Mouse (Mus musculus): ENCODE data around the gene Casp7.
"Not testable (repeated sequence)": the region's sequence is repeated elsewhere in the genome, so short reads cannot be mapped to it uniquely, and the experiment has no call there.

The Casp7 gene

GRCm38 (mm10) chr19:56385546-56385945, 11.4 kb upstream of the Casp7 start:
- no peak for DNase-seq (ENCODE audit: low spot score)

DNA sequence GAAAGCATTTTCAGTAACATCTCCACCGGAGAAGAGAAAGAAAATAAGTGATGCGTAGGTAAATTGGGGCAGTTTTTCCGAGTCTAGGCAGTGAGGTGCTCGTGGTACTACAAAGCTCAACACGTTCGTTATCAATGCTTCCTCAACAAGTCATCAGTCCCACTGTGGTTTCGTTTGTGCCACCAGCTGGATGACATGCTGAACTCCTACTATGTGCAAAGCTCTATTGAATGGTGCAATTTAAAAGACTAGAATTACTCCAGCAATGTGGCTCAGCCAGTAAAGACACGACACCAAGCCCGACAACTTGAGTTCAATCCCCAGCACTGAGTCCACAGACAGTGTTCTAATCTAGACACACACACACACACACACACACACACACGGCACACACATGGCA, 10.8 kb upstream of the Casp7 start:
- no peak for DNase-seq (ENCODE audit: low spot score)

DNA sequence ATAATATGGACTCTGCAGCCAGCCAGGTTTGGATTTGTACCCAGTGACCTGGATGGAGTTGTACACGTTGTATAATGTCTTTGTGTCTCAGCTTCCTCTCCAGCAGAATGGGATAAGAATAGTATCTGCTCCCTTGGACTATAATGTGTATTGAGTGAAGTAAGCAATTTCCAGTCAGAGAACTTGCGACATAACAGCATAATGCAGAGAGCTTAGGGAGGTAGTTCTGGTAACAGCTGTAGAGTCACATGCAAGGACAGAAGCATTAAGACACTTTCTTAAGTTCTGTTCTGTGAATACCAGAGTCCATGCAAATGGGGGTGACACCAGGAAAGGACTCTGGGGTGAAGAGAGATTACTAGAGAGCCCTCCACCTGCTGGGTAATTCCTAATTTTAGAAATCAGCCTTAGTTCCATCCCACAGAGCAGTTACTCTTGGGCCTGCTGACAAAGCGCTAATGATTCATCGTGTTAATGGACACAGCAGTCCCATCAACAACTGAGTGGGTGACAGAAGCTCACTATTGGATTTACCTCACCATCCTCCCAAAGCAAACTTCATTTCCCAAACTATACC, 9.1 kb upstream of the Casp7 start:
- no peak for DNase-seq (ENCODE audit: low spot score)

GRCm38 (mm10) chr19:56389176-56389575, 7.8 kb upstream of the Casp7 start:
- DNase-seq (ENCODE audit: low spot score) = no peak

- no peak for DNase-seq (ENCODE audit: low spot score)
Observed at GRCm38 (mm10) chr19:56389879-56390278, 7.0 kb upstream of the Casp7 start, which contains the start of gene Nrap. Gene Nrap, minus strand, starts transcription at chr19:56390037.

DNA sequence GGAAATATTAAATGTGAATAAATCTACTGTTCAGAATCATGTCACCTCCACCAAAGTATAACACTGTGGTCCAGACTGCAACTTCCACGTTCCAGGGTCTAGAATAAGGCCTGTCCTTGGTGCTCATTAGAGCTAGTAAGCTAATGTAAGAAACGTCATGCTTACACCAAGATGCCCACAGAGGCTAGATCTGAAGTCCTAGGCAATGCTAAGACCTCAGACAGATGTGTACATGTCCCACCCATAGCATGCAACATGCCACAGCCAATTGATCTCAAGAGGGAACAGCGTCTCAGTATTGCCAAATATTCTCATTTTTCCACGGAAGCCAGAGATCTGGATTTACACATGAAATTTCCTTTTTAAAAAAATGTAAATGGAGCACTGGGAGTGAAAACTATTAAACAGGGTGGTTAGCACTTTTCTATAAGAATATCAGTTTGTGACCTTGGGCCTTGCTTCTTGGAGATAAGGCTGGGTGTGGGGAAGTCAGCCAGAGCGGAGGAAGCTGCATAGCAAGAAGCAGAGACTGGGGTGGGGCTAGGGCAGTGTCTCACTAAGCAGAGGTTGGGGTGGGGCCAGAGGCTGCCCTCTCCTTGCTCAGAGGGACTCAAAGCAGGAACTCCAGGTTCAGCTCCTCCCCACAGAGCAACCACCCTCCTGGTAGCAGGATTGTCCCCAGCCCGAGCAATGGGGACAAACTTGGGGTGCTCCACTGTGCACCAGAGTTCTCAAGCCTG, 5.5 kb upstream of the Casp7 start:
- DNase-seq (ENCODE audit: low spot score) = no peak

GRCm38 (mm10) chr19:56393311-56393866, 3.5 kb upstream of the Casp7 start:
- no peak for DNase-seq (ENCODE audit: low spot score)

GRCm38 (mm10) chr19:56395183-56395935, 1.6 kb upstream of the Casp7 start:
- DNase-seq (ENCODE audit: low spot score) = no peak

DNA sequence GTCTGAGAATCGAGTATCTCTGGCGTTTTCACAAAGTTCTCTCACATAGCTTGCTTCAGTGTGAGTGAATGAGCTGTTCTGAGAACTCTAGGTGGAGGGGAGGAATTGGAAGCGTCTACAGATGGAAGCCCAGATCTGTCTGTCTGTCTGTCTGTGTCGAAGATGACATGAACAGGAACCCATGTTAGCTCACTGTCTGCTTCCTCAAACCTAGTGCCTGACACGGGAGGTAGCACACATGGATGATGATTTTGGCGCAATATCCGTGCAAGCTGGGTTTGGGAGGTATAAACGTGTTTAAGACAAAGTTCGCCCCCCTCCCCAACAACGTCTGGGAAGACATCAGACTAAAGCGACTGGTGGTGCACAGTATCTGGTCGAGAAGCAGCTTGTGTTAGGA, 702 bp upstream of the Casp7 start:
- no peak for DNase-seq (ENCODE audit: low spot score)

DNA sequence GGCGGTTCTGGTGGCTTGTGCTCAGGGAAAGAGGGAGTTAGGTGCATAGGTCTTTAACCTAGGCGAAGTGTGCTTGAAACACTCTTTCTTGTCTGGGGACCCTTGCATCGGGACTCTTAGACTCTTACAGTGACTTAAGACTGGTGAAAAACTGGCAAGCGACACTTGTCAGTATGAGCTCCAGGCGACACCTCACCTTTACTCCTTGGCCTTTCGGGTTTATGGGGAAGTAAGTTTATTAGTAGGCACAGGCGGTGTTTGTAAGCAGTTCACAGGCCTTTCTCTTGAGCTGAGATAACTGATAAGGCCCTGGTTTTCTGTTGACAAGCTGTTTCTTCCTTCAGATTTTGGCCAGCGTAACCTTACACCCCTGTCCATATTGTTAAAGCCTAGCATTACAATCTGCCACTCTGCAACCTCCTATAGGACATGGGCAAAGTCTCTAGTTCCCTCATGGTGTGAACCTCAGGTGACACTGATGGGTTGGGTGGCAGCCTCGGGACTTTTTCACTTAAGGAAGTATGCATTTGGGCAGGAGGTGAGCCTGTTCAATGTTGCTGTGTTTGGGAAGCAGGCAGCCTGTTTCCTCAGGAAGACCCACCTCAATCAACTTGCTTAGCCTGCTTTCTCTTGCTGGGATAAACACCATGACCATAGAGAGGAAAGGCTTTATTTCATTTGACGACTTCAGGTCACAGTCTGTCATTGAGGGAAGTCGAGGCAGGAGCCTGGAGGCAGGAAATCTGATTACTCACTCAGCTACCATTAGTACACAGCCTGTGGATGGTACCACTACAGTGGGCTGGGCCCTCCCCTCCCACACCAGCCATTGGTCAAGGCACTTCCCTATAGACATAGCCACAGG, 966 bp downstream of the Casp7 start:
- no peak for DNase-seq (ENCODE audit: low spot score)

DNA sequence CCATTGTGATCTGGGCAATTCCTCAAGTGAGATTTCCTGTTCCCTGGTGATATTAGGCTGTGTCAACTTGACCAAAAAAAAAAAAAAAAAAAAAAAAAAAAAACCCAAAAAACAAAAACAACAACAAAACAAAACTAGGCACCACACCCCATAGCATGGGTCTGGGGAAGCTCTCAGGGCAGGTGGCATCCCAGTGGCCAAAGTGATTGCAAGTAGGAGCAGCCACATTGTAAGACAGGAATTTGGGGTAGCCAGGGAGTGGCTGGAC, 1.5 kb downstream of the Casp7 start:
- no peak for DNase-seq (ENCODE audit: low spot score)

DNA sequence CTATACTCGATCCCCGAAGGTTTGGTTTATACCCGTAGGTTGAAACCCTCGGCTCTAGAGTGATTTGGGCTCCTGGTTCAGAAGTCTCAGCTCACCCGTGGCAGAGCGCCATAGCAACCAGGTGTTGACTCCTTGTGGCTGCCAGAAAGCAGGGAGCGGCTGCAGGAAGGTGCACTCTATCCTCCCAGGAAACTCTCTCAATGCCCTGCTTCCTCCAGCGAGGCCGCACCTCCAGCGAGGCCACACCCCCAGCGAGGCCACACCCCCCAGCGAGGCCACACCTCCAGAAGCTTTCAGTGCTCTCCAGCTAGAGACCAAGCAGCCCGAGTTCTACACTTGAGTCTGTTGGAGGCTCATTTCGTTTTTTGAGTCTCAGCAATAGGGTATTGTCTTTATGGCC, 3.3 kb downstream of the Casp7 start:
- peak; percentile 48 for DNase-seq (ENCODE audit: low spot score)

DNA sequence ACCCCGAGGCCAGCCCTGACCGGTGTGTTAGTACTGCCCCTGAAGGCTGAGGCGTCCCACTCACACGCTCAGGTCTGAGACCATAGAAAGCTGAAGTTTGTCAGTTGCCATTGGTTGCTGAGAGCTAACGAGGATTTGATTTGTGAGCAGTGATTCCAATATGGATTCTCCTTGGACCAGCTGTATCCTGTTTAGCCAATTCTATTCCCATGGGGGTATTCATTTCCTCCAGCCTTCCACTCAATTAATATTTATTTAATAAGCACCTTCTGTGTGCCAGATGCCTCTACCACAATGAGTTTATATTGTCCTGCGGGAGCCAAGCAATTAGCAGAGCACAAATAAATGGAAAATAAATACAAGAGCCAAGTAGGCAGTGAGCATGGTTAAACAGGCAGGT, 4.9 kb downstream of the Casp7 start:
- DNase-seq (ENCODE audit: low spot score) = no peak

GRCm38 (mm10) chr19:56405824-56406223, 8.9 kb downstream of the Casp7 start:
- no peak for DNase-seq (ENCODE audit: low spot score)

DNA sequence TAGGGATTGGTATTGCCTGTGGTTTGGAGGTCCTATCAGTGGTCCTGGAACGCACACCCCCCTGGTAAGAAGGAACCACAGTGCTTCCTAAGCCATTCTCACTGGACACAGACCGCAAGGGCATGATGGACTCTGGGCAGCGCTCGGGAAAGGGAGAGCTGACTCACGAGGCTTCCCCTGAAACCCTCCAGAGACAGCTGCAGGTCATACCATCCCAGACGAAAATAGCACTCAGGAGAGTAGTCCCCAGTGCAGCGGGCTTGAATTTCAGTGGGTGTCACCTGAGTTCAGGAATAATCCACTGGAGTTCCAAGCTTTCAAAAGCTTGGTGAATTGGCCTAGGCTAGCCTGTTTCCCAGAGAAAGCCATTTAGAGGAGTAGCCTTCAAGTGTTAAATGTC, 9.7 kb downstream of the Casp7 start:
- no peak for DNase-seq (ENCODE audit: low spot score)

- DNase-seq (ENCODE audit: low spot score) = not testable (repeated sequence)
Observed at GRCm38 (mm10) chr19:56409884-56410283, 13.0 kb downstream of the Casp7 start.

DNA sequence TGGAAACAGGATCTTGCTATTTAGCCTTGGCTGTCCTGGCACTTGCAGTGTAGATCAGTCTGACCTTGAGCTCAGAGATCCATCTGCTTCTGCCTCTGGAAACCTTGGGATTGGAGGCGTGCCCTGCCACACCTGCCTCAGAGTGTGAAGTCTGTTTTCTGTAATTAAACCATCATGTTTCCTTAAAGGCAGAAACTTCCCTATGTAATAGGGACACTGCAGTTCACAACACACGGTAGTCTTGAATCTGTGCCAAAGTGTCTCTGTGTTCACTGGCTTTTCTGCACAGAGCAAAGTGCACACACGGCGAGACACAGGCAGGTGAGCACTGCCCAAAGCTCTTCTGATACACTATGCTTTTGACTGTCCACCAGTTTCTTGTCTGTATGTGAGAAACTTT, 21.5 kb downstream of the Casp7 start:
- DNase-seq (ENCODE audit: low spot score) = no peak

DNA sequence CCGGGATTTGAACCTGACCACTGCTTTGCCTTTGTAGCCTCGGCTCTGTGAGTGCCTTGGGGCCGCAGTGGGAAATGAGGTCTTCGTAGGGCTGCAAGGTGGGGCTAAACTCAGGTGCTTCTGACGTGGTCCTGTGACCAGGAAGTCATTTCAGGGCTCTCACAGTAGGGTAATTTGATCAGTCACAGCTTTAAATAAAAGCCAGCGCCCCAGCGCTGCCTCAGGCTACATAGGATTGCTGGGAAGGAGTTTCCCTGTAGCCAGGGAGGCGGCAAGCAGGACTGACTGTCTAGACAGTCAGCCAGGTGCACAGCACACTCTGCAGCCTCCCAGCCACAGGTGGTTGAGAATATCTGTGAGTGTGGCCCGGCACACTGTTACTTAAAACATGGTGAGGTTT, 22.5 kb downstream of the Casp7 start:
- no peak for DNase-seq (ENCODE audit: low spot score)

DNA sequence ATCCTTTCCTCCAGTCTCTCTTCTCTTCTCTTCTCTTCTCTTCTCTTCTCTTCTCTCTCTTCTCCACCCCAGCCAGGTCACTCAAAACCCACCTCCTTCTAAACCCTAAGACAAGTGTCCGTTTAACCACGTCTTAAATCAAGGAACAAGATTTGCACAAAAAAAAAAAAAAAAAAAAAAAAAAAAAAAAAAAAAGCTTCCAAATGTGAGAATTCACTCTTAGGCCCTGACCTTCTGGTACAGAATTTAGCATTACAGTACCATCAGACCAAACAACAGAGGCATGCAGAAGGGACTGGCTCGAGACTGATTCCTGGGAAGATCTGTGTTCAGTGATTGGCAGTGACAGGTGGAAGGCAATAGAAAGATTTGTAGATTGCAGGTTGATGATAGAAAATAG, 23.4 kb downstream of the Casp7 start:
- DNase-seq (ENCODE audit: low spot score) = no peak

- DNase-seq (ENCODE audit: low spot score) = peak; percentile 35
Observed at GRCm38 (mm10) chr19:56422476-56423338, 25.8 kb downstream of the Casp7 start.

- DNase-seq (ENCODE audit: low spot score) = no peak
Observed at GRCm38 (mm10) chr19:56423370-56423769, 26.4 kb downstream of the Casp7 start.

Measured in ovary, adult 18-20 months (tissue).